Mouse (Mus musculus): ENCODE measurements around the gene Sirt2.

DNA sequence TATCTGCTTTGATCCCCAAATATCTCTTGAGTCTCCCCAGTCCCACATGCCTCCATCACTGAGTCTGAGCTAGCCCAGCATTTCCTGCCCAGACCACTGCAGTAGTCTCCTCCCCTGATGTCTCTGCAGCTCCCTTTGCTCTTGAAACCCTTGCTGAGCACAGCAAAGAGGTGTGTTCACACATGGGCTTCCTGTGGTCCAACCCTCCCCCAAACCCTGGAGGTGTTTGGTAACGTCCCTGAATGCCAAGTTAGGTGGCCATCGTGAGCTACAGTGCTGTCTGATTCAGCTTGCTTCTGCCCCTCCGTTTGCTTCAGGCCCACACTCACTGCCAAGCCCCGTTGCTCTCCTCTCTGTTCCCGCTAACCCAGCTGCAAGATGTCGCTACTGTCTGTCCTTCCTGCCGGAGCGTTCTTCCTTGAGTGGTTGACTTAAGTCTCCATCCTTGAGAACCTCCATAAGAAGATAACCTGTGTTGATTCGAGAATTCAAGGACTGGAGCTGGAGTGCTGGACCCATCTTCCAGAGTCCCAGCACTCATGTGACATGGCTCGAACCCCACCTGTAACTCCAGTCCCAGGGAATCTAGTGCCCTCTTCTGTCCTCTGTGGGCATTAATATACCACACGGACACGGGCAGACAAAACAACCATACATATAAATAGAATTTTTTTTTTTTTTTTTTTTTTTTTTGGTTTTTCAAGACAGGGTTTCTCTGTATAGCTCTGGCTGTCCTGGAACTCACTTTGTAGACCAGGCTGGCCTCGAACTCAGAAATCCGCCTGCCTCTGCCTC, 26.1 kb downstream of the Sirt2 start:
- no peak for TF ChIP-seq POLR2AphosphoS2 (IDR thresholded peaks at IDR 0.05; ENCODE audit: insufficient read length, low read depth)
- no peak for TF ChIP-seq POLR2A (IDR thresholded peaks at IDR 0.05; ENCODE audit: insufficient read length, low read depth)
- TF ChIP-seq E2F4 (IDR thresholded peaks at IDR 0.05; ENCODE audit: insufficient read depth) = no peak
- TF ChIP-seq USF1 (IDR thresholded peaks at IDR 0.05; ENCODE audit: low read depth) = no peak
- no peak for TF ChIP-seq MYOG (IDR thresholded peaks at IDR 0.05; ENCODE audit: control insufficient read depth in 1 of 3, insufficient read depth in 1 of 3, insufficient read length in 2 of 3, low read depth in 2 of 3)
- TF ChIP-seq TCF12 (IDR thresholded peaks at IDR 0.05; ENCODE audit: insufficient read depth, poor library complexity, severe bottlenecking) = no peak
- no peak for TF ChIP-seq CEBPB (IDR thresholded peaks at IDR 0.05; ENCODE audit: insufficient read depth, poor library complexity, severe bottlenecking)
- TF ChIP-seq MAX (IDR thresholded peaks at IDR 0.05; ENCODE audit: low read depth) = no peak
- TF ChIP-seq REST (IDR thresholded peaks at IDR 0.05; ENCODE audit: insufficient read depth, insufficient read length) = no peak
- no peak for TF ChIP-seq TCF3 (IDR thresholded peaks at IDR 0.05; ENCODE audit: insufficient read length, low read depth)

Measured in myocyte (in vitro differentiated cells).